Mouse (Mus musculus) skeletal muscle tissue, postnatal 0 days (tissue): Measurements from ENCODE around the gene Ccdc88c. TPM values are rescaled to one million over a fixed set of nuclear protein-coding genes. Genes with fewer than 3 reads are reported as not detected.
A peak's percentile ranks its signal among the peaks of the same experiment; 100 is the strongest.

Experiments used
- microRNA counts: library from miRNA; unstranded; fragments of <30 nt; microRNA quantifications from one replicate; lab custom pipeline; 2015
- microRNA-seq, 2 experiments: library from miRNA; unstranded; fragments of <30 nt; microRNA quantifications; one replicate each; pipeline ENCODE4; 2016
- polyA plus RNA-seq: library from polyadenylated mRNA; unstranded; fragments of >200 nt; fragmentation: Nextera tagmentation; extraction: Ambion mirVana; gene quantifications from 2 replicates; pipeline ENCODE4 v1.2.1, GENCODE M21; 2015

Gene Ccdc88c
- 11.9 and 15.2 TPM in 2 replicates for polyA plus RNA-seq

DNA sequence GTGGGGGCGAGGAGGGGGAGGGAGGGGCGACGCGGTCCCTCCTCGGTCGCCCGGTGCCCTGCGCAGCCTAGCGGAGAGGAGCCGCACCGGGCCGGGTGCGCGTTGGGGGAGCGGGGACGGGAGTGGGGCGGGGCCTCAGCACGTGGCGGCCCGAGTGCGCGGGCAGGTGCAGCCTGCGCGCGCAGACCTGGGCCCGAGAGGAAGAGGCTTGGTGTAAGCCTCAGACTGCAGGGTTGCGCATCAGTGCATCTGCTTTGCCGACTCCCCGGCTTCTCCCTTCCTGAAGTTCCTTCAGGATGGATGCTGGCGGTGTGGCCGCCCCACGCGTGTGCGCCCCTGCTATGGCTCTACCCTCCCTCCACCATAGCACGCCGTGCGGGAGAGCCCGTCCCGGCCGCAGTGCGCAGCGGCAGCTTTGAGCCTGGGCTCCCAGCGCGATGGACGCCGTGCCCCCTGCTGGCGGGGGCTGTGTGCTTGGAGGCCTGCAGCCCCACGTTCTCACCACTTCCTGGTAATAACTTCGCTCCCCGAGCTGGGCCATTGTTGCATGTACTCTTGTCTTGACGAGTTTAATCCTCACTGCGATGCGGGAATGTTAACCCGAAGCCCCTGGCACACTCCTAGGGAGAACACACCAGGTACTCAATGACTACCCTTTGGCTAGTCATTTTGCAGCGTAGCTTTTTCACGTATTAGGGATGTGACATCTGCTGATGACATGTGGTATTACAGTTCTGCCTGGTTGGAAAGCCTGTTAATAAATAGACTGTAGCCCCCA lies at the start of gene Ccdc88c:
Gene Ccdc88c (minus strand): TSS at position 103 of the 778 bp plus-strand sequence.

DNA sequence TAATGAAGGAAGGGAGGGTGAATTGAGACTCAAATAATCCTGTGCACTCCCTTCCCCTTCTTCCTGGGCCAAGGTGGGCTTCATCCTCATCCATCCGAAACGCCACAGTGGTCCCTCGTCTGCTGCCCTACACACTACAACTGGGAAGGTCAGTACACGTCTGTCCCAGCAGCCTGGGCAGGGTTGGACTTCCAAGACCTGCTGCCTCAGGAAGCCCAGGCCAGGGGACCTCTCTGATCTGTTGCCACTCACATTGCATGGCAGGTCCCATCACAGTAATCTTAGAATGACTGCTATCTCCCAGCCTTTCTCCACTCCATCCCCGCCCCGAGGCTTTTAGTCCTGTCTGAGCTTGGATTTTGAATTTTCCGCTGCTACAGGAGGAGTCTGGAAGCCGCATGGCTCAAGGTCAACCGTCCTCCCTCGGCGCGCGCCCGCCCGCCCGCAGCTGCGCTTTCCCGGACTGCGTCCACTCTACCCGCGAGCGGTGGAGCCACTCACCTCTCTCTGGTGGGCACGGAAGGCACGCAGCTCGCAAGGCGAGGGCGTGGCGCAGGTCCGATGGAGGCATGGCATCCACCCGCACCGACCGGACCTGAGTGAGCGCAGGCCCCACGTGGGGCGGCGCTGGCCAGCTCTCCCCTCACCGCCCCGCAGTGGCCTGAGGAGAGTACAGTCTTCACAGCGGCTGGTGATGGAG lies 121.1 kb downstream of the Ccdc88c start, which contains the start of gene Gpr68:
Gene Gpr68 (minus strand): TSS at position 601 of the 700 bp plus-strand sequence.

MicroRNA genes within 50 kb of the gene (microRNA counts, 519-probe panel; counts per million panel counts)
- microRNA mmu-miR-1190 (lab: Ali Mortazavi, UCI): 296 counts per million, percentile 58 among the panel's probes with 10 or more counts

Small RNAs within 50 kb of the gene (microRNA-seq; reads per million reads assigned to microRNA genes)
- 0 reads per million in 2 experiments for gene Mir1190

Other genes with a start within 250 kb of the Ccdc88c start
- 1.5 and 3.9 TPM in 2 replicates for gene Dglucy, start 250.0 kb downstream of the Ccdc88c start, polyA plus RNA-seq
- 0.17 and 0.24 TPM in 2 replicates for gene Gpr68, start 120.9 kb downstream of the Ccdc88c start, polyA plus RNA-seq
- gene Ppp4r3a, start 54.6 kb upstream of the Ccdc88c start, polyA plus RNA-seq: 12.9 and 15.8 TPM in 2 replicates